Mouse (Mus musculus) testis, postnatal 10 days (tissue): ENCODE measurements around the gene Atp23.

ENCODE experiments used
- DNase-seq: peaks from one replicate; pipeline ENCODE4 v3.0.0; 2021; ENCODE audit warnings: low spot score

Atp23 gene

GRCm38 (mm10) chr10:126911479-126911878 lies 10.3 kb upstream of the Atp23 start:
- DNase-seq = no peak

GRCm38 (mm10) chr10:126906811-126907210 lies 5.7 kb upstream of the Atp23 start:
- DNase-seq = no peak

- peak; percentile 96 for DNase-seq
Observed at GRCm38 (mm10) chr10:126905650-126906075, 4.5 kb upstream of the Atp23 start.

GRCm38 (mm10) chr10:126905086-126905485 lies 3.9 kb upstream of the Atp23 start:
- peak; percentile 68 for DNase-seq

- DNase-seq = peak; percentile 67
Observed at GRCm38 (mm10) chr10:126904221-126904620, 3.1 kb upstream of the Atp23 start.

GRCm38 (mm10) chr10:126901488-126901843 lies 311 bp upstream of the Atp23 start:
- DNase-seq = no peak

GRCm38 (mm10) chr10:126895891-126896290 lies 5.3 kb downstream of the Atp23 start:
- no peak for DNase-seq

GRCm38 (mm10) chr10:126894061-126894460 lies 7.1 kb downstream of the Atp23 start:
- no peak for DNase-seq

- no peak for DNase-seq
Observed at GRCm38 (mm10) chr10:126893145-126893544, 8.0 kb downstream of the Atp23 start.

GRCm38 (mm10) chr10:126873755-126874154 lies 27.4 kb downstream of the Atp23 start:
- no peak for DNase-seq

GRCm38 (mm10) chr10:126872256-126872655 lies 28.9 kb downstream of the Atp23 start:
- no peak for DNase-seq

- peak; percentile 87 for DNase-seq
Observed at GRCm38 (mm10) chr10:126869372-126870318, 31.5 kb downstream of the Atp23 start.

- no peak for DNase-seq
Observed at GRCm38 (mm10) chr10:126865284-126865683, 35.9 kb downstream of the Atp23 start.

- DNase-seq = no peak
Observed at GRCm38 (mm10) chr10:126862193-126862592, 39.0 kb downstream of the Atp23 start.

GRCm38 (mm10) chr10:126853286-126853685 lies 47.9 kb downstream of the Atp23 start:
- peak; percentile 51 for DNase-seq

GRCm38 (mm10) chr10:126845309-126845911 lies 55.7 kb downstream of the Atp23 start:
- DNase-seq = no peak

GRCm38 (mm10) chr10:126844689-126845088 lies 56.5 kb downstream of the Atp23 start:
- peak; percentile 76 for DNase-seq

- DNase-seq = no peak
Observed at GRCm38 (mm10) chr10:126840266-126840665, 60.9 kb downstream of the Atp23 start.

- DNase-seq = peak; percentile 68
Observed at GRCm38 (mm10) chr10:126833006-126833405, 68.1 kb downstream of the Atp23 start.

- DNase-seq = no peak
Observed at GRCm38 (mm10) chr10:126831329-126831728, 69.8 kb downstream of the Atp23 start.

GRCm38 (mm10) chr10:126828618-126829017 lies 72.5 kb downstream of the Atp23 start:
- no peak for DNase-seq

- DNase-seq = no peak
Observed at GRCm38 (mm10) chr10:126827941-126828593, 73.1 kb downstream of the Atp23 start.

- DNase-seq = no peak
Observed at GRCm38 (mm10) chr10:126826982-126827381, 74.2 kb downstream of the Atp23 start.
